Mouse (Mus musculus) skeletal muscle tissue, adult 2 months (tissue): Measurements from ENCODE around the gene Samd8.

Experiments
- DNase-seq: peaks from one replicate; pipeline ENCODE4 v3.0.0-alpha.2; 2012; ENCODE audit warnings: low read depth, low spot score

The Samd8 gene

DNA sequence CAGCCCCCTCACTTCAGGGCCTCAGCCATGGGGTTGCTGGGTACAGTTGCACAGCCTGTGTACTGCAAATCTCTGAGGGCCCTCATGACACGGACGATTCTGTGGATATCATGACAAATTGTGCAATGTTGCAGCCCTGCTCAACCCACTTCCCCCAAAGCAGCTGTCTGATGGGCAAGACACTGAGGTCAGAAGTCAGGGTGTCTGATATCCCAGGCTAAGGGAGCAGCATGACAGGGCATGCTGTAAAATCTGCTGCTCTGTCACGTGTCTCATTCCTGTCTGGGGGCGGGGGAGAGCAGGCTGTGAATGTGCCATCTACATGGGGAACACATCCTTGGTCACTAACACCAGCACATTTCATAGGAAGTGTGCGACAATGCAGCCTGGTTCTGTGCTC lies 5.2 kb upstream of the Samd8 start:
- DNase-seq = peak; percentile 73

- no peak for DNase-seq
Observed at GRCm38 (mm10) chr14:21746251-21746650, 4.1 kb upstream of the Samd8 start.

DNA sequence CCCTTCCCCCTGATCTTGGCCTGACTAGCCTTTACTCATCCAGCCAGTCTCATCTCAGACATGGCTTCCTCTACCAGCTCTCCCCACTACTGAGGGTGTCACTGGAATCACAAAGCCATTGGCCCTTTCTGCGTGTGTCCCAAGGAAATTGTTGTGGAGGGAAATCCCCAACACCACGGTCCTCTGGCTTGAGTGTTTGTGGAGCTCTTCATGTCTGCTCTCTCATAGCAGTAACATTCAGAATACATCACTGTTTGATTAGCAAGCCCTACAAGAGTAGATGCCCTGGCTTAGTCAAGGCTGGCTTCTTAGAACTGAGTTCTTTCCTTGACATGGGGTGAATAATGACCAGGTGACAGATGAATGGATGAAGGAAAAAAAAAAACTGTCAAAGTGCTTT lies 3.5 kb upstream of the Samd8 start:
- no peak for DNase-seq

DNA sequence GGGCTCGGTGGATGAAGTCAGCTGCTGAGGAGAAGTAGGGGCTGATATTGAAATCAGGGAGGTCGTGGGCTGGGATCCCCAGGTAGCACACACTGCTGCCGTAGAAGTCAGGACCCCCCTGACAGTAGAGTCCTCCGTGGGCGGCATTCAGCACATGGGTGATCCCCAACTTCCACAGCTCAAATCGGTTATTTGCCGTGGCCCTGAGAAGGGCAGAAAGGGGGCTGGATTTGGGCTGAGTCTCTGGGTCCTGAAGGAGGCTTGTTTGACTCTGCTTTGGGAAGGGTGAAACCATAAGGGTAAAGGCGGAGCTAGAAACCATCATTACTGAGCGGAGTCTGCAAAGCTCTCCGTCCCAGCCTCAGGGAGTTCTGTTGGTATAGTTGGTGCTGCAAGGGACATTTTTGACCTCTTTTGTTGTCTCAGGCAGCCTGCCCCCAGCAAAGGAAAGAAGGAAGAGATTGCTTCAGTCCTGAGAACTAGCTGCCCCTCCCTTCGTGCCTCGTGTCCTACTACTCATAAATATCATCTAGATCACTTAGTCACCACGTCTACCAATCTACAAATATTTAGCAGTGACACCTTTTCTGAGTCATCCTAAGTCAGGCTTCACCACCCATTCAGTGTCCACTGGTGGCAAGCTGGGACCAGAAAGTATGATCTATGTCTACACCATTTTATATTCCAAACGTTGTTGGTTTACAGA lies 2.7 kb upstream of the Samd8 start:
- no peak for DNase-seq

DNA sequence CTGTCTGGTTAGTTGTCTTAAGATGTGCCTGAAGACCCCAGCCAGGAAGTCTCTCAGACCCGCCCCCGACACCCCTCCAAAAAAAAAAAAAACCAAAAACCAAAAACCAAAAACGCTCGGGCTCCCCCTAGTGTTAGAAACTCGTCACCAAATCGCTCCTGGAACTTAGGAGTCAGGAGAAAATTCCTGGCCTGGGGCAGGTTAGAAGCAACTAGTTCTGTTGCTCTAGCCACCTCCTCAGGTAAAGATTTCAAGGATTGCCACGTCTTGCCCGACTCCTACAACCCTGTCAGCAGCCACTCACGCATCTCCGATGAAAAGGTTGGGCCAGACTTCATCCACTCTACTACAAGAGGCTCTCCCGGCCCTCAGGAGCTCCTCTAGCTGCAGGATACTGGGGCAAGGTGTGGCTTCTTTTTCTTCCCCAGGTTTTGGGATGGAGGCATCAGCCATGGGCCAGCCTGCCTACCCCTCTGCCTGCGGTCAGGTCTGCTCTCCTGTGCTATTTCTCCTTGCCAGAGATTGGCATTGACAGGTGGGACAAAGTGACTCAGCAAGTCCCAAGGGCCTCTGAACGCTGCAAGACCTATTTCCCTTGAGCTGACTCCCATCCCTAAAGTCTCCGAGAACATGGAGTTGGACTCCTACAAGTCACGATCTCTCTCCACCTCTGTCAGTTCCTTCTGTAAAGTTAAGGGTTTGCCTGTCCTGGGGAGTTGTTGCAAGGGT lies 2.0 kb upstream of the Samd8 start:
- DNase-seq = peak; percentile 87

DNA sequence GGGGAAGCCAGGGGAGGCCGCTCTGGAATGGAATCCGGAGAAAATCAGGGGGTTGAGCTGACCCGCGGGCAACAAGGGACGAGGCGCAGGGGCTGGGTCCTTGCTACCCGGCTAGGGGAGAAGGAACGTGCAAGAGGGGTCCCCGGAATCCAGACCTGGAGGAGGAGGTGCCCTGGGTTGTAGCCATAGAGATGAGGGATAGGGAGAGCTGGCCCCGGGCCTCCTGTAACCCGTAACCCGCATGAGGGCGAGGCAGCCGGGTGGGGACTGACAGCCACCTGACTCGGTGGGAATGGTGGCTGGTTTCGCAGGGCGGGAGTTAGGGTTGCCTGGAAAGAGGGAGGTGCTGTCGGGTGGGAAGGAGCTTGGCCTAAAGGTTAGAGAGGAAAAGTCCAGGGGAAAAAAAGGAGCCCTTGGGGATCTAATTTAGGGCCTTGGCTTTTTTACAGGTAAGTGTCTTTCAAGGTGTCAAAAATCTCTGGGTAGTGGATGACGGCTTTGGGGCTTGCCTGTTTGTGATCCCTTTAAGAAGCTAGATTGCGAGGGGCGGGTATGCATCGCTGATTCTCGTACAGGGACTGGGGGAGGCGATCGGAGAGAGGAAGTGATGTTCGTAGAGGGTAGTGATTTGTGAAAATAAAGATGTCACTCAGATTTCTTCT lies 681 bp downstream of the Samd8 start, which contains the start of gene Dusp13:
Dusp13 (minus strand) TSS at position 301 of the 662 bp plus-strand sequence.
- DNase-seq = peak; percentile 68

DNA sequence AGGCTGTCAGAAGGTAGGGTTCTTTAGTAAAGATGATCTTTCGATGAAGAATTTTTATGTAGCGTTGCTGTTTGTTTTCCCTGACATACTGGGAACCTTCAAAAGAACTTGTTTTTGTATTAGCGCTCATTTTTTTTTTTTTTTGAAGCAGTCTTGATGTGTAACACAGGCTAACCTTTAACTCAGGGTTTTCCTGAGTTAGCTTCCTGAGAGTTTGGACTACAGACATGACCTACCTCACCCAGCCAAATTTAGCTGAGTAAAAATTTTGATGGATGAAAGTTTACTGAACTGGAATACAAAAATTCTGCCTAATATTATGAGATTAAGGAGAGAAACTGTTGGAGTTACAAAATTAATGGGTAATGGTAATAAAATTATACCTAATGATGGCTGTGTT lies 2.1 kb downstream of the Samd8 start:
- DNase-seq = no peak

- no peak for DNase-seq
Observed at GRCm38 (mm10) chr14:21753367-21753766, 3.0 kb downstream of the Samd8 start.

- DNase-seq = no peak
Observed at GRCm38 (mm10) chr14:21761560-21761959, 11.2 kb downstream of the Samd8 start.

DNA sequence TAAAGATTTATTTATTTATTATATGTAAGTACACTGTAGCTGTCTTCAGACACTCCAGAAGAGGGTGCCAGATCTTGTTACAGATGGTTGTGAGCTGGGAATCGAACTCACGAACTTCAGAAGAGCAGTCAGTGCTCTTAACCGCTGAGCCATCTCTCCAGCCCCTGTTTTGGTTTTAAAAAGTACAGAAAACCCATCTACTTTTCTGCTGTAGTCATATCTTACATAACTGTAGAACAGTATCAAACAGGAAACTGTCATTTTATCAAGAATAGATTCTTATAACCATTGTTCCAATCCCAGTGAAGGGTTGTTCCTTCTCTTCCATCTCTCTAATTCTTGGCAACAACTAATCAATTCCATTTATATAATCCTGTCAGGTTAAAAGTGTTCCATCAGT lies 13.4 kb downstream of the Samd8 start:
- DNase-seq = no peak

- no peak for DNase-seq
Observed at GRCm38 (mm10) chr14:21764646-21765045, 14.3 kb downstream of the Samd8 start.

DNA sequence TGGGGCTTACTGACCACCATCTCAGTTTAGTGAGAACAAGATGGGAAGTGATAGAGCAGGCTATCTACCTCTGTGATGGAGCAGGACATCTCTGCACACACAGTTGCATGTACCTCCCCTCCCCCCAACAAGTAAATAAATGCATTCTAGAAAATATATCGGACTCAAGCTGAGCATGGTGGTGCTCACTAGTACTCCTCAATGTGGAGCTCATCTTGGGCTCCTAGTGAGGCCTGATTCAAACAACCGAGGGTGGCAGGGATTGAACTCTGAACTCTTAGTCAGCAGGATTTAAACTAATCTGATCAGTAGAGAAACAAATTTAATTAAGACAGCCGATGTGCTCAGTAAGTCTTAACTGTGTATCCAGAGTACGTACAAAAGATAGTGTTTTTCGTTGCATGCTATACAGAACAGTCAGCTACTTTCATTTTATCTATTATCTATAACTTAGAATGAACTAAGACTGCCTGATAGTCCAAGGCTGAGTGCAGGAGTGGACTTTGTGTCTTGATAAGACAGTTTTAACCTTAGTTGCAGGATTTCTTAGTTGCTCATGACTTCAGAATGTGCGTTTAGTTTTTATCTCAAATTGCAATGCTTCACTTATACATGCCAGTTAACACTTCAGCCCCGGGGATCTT lies 15.5 kb downstream of the Samd8 start:
- no peak for DNase-seq

- DNase-seq = no peak
Observed at GRCm38 (mm10) chr14:21766398-21766958, 16.1 kb downstream of the Samd8 start.

DNA sequence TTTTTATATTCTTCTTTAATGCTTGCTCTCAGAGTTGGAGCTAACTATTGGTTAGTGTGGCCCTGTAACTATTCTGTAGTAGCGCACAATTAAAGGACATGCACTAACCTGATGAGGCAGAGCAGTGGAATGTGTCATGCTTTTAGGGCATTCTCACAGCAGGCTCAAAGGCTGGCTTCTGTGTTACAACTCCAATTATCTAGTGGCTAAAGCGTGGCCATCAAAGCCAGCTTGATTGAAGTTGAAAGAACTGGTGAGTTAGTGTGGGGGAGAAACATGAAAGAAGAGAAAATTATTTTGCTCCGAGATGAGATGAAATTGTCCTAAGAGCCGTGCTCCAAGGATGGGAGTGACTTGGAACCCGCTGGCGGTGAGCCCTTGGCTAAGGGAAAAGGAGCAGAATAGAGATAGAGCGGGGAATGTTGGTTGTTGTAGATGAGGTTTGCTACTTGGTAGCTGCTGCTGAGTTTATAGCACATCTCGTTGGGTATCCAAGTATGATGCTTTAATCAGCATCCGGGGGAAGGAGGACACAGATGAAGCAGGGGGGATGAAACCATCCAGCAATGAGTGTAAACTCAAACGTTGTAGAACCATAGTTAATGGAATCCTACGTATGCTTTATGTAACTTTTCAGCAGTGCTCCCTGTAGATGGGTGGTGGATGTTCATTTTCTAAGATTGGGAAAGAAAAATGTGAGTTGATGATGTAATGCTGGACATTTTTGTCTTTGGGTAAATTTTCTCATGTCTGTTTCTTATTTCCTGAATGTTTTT lies 22.4 kb downstream of the Samd8 start:
- DNase-seq = no peak

DNA sequence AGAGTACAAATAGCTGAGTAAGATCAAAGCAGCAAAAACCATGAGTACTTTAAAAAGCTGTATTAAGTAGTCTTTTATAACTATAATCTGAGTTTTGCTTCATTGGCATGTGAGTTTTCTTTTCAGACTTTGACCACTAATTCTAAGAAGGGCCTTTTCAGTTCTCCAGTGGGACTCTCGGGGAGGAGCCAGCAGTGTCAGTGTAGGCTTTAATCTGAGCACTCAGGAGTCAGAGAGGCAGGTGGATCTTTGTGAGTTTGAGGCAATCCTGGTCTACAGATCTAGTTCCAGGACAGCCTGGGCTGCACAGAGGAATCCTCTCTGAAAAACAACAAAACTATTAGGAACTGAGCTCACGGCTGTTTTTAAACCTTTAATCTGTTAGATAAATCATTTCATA lies 23.6 kb downstream of the Samd8 start:
- no peak for DNase-seq

- no peak for DNase-seq
Observed at GRCm38 (mm10) chr14:21776201-21776600, 25.9 kb downstream of the Samd8 start.

GRCm38 (mm10) chr14:21786500-21786899 lies 36.2 kb downstream of the Samd8 start:
- no peak for DNase-seq

DNA sequence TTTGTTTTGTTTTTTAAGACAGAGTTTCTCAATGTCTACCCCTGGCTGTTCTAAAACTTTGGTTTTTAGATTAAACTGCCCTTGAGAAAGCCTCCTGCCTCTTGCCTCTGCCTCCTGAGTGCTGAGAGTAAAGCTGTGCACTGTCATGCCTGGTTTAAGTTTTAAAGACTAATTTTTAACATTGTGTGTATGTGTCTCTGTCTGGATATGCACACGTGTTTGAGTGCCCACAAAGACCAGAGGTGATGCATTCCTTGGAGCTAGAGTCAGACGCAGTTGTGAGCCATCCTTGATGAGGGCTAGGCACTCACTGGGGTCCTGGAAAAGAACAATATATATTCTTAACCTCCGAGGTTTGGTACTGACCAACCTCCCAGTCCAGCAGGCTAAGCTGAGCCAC lies 37.0 kb downstream of the Samd8 start:
- no peak for DNase-seq

DNA sequence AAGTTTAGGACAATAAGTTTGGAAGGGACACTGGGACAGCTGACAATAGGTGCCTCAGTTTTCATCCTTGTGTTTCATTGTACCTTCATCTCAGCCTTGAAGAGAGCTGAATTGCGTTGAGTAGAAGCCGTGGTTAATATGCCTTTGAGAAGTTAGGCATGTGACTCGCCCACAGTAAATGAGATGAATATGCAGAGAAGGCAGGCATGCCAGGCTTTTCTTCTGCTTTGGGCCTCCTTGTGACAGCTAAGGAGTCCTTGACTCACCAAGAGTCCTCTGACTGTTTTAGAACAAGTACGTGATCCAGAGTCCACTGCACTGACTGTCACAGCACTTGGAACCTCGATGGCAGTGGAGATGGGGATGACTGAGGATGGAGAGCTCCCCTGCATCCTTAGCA lies 37.8 kb downstream of the Samd8 start:
- no peak for DNase-seq

- no peak for DNase-seq
Observed at GRCm38 (mm10) chr14:21790585-21791251, 40.4 kb downstream of the Samd8 start.

DNA sequence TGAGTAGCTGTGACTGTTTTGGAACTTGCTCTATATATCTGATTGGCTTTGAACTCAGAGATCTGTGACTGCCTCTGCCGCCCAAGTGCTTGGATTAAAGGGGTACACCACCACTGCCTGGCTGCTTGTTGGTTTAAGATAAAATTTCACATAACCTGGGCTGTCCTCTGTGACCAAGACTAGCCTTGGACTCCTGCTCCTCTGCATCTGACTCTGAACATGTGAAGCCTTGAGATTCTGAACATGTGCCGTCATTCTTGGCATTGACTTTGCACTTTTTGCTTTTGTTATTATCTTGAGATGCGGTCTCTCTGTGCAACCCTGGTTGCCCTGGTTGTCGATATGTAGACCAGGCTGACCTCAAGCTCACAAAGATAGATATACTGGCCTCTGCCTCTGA lies 41.4 kb downstream of the Samd8 start:
- no peak for DNase-seq
